Mouse (Mus musculus) thymus, adult 2 months (tissue): ENCODE measurements around the gene Pdgfb. TPM values are rescaled to one million over a fixed set of nuclear protein-coding genes. Genes with fewer than 3 reads are reported as not detected.

Experiments used
- DNase-seq: peaks from one replicate; pipeline ENCODE4 v3.0.0; 2021
- H3K27ac ChIP-seq: fragments of 200-500 bp; 2 replicates; pipeline ENCODE4 v1.5.1; 2012; ENCODE audit warnings: low read length, control low read depth; ENCODE audit not compliant: control insufficient read depth, insufficient read depth
- H3K27me3 ChIP-seq: fragments of 200-500 bp; 2 replicates; pipeline ENCODE4 v1.6.1; 2012; ENCODE audit warnings: mild to moderate bottlenecking, low read length, moderate library complexity, mixed read lengths; ENCODE audit not compliant: control insufficient read depth, insufficient read depth
- H3K36me3 ChIP-seq: fragments of 200-500 bp; 2 replicates; pipeline ENCODE4 v1.6.1; 2012; ENCODE audit warnings: mild to moderate bottlenecking, low read length, moderate library complexity; ENCODE audit not compliant: control insufficient read depth, insufficient read depth
- H3K4me1 ChIP-seq: fragments of 200-500 bp; replicated peaks from 2 replicates; pipeline ENCODE4 v1.6.1; 2012; ENCODE audit warnings: low read length; ENCODE audit not compliant: control insufficient read depth, insufficient read depth
- H3K4me3 ChIP-seq: fragments of 200-500 bp; 2 replicates; pipeline ENCODE4 v1.5.1; 2012; ENCODE audit warnings: mild to moderate bottlenecking, low read length, control low read depth, moderate library complexity; ENCODE audit not compliant: control insufficient read depth, insufficient read depth
- CTCF ChIP-seq: fragments of 200-500 bp; IDR thresholded peaks from 2 replicates; pipeline ENCODE4 v1.5.1; 2012; ENCODE audit warnings: mild to moderate bottlenecking, control low read depth, low read length, moderate library complexity, borderline replicate concordance; ENCODE audit not compliant: control insufficient read depth, poor library complexity, insufficient read depth; ENCODE audit errors: extremely low read depth
- POLR2A ChIP-seq: fragments of 200-500 bp; IDR thresholded peaks from 2 replicates; pipeline ENCODE4 v1.6.1; 2012; ENCODE audit warnings: mild to moderate bottlenecking, low read length, control low read depth, moderate library complexity; ENCODE audit not compliant: control insufficient read depth, poor library complexity, insufficient read depth; ENCODE audit errors: extremely low read depth
- WGBS: fragments of 180-500 bp; shearing (Covaris S2); methylation state at CpG from one replicate; pipeline ENCODE4 v1.1.7; 2018; 5-methylcytosine and 5-hydroxymethylcytosine counted together
- polyA plus RNA-seq: library from polyadenylated mRNA; depleted of rRNA; stranded (reverse); fragments of >200 nt; gene quantifications from 2 replicates; pipeline ENCODE4 v1.2.3, GENCODE M21; 2012

Gene Pdgfb
- polyA plus RNA-seq, 1 experiment = 11.6 TPM

DNA sequence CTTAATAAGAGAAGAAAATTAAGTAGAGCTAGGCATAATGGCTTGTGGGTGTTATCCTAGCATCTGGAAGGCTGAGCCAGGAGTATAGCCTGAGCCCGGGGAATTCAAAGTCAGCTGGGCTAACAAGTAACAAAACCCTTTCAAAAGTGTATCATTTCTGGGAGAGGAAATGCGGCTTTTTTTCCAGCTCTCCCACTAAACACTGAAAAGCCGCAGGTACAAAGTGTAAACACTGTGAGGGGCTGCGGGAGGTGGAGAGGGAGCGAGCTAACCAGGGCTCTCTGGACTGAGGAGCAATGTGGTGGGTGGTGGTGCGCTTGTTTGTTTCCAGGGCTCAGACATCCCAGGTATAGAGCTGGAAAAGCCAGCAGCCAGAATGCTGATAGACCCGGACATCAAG is 50.4 kb downstream of the Pdgfb start:
- TF ChIP-seq CTCF (no peak), POLR2A (no peak)
- 95% methylated on average over 7 of the region's 7 CpGs for WGBS

DNA sequence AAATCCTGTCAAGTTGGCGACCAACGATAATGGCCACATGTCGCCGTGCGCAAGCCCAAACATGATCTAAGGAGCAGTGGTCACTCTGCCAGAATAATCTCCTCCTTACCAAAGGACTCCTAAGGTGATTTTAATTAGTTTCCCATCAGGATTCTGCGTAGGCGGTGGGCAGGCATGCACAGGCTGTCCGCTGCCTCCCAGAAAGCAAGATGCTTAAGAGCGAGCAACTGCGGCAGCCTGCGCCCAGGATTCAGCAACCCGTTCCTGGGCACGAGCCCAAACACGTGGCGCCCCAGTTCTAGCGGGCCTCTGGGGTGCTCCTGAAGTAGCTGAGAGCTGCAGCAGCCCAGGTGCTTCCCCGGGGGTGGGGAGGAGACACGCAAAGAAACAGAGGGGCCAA is 52.1 kb downstream of the Pdgfb start:
- no peak for TF ChIP-seq POLR2A
- TF ChIP-seq CTCF = no peak
- no peak overlapping the region for H3K4me3 ChIP-seq
- DNase-seq = no peak
- 88% methylated on average over 18 of the region's 18 CpGs for WGBS
- H3K36me3 ChIP-seq = no peaks in the 10 kb centered on the region
- peaks cover 17% of the 10 kb centered on the region for H3K4me1 ChIP-seq
- H3K27me3 ChIP-seq = no peaks in the 10 kb centered on the region; the same call in 1 of the 2 replicates
- H3K27ac ChIP-seq = no peak overlapping the region

More for the DNA sequence above, 50.4 kb downstream of the Pdgfb start:
- no peak for DNase-seq
- Histone ChIP-seq H3K27me3 (no peaks in the 10 kb centered on the region), H3K4me1 (peaks cover 7% of the 10 kb centered on the region; the same call in 1 of the 2 replicates), H3K27ac (no peak overlapping the region), H3K4me3 (no peak overlapping the region), H3K36me3 (no peaks in the 10 kb centered on the region)

DNA sequence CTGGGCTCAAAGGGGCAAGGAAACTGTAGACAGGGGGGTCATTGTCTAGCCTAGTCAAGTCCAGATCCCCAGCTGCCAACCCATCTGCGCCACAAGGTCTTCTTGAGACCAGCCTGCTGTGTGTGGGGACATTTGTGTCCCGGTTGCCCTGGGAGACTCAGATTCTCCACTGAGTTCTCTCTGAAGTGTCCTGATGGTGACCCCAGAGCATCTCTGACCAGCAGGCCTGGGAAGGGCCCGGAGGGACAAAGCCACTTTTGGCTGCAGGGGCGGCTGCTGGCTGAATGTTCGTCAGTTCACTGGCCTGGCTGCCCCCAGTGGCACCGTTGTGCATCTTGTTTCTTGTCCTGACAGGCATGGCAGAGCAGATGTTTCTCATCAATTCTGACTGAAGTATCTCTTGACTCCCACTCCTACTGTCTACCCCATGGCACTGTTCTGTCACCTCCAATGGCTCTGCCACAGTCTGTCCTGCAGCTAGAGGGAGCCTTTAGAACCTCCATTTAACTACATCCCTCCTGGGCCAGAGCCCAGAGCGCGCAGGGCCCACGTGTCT is 53.3 kb downstream of the Pdgfb start:
- Histone ChIP-seq H3K27me3 (no peaks in the 10 kb centered on the region; the same call in 1 of the 2 replicates), H3K27ac (no peak overlapping the region), H3K4me3 (no peak overlapping the region), H3K4me1 (peaks cover 22% of the 10 kb centered on the region), H3K36me3 (no peaks in the 10 kb centered on the region)
- 90% methylated on average over 9 of the region's 9 CpGs for WGBS
- DNase-seq = no peak
- TF ChIP-seq POLR2A = no peak
- no peak for TF ChIP-seq CTCF

DNA sequence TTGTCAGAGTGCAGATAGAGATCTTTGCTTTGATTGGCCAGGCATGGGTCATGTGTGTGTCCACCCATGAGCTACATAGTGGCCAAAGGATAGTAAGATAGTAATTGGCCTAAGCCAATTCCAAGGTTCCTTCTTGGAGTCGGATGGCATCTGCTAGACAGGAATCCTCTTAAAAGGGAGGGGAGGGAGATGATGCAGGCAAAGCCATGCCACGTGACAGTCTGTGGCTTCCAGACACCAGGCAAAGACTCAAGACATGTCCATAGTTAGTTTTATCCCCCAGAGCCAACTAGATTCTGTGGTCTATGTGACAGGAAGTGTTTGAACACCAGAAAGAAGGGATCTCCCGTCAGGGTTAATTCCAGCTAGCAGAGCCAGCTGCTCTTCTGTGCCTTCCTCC is 56.4 kb downstream of the Pdgfb start:
- Histone ChIP-seq H3K36me3 (no peaks in the 10 kb centered on the region), H3K4me3 (no peak overlapping the region), H3K4me1 (peaks cover 23% of the 10 kb centered on the region), H3K27ac (no peak overlapping the region), H3K27me3 (no peaks in the 10 kb centered on the region; the same call in 1 of the 2 replicates)
- 7% methylated on average over 3 of the region's 3 CpGs for WGBS
- TF ChIP-seq POLR2A = no peak
- TF ChIP-seq CTCF = no peak
- DNase-seq = no peak

DNA sequence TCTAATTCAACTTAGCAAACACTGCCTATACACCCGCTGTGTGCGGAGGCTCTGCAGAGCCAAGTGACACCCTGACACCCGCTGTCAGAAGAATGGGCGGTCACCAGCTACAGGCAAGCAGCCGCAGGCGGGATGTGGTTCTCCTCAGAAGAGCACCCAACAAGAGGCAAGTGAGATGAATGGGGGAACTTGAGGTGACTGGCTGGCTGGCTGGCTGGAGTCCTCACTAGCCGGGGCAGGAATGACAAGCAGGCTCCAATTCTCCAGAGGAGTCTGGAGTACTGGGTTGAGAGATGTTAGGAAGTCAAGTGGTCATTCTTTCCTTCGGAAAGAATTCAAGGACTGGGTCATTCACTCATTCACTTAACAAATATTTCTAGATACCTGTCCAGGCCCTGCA is 58.2 kb downstream of the Pdgfb start:
- peak; percentile 65 for DNase-seq
- H3K27me3 ChIP-seq = no peaks in the 10 kb centered on the region; the same call in 1 of the 2 replicates
- peaks cover 16% of the 10 kb centered on the region for H3K4me1 ChIP-seq
- 22% methylated on average over 8 of the region's 8 CpGs for WGBS
- no peaks in the 10 kb centered on the region for H3K36me3 ChIP-seq
- TF ChIP-seq POLR2A (no peak), CTCF (no peak)
- no peak overlapping the region for H3K4me3 ChIP-seq
- no peak overlapping the region for H3K27ac ChIP-seq

DNA sequence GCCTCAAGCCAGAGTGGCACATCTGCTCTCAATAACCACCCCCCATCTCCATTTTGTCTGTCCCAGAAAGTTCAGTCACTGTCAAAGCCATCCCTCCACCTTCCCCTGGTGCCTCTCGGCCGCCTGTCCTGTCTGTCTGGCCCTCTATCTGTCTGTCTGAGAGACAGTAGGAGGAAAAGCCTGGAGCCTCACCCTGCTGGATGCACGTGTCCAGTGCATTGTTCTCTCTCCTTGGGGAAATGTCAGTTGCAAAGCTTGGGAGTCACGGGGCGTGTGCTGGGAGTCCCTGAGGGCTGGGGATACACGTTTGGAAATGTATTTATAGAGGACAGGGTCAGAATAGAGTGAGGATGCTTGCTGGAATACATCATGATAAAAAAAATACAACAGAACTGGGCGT is 61.3 kb downstream of the Pdgfb start:
- Histone ChIP-seq H3K27me3 (no peaks in the 10 kb centered on the region; the same call in 1 of the 2 replicates), H3K4me1 (peaks cover 27% of the 10 kb centered on the region), H3K27ac (no peak overlapping the region), H3K4me3 (no peak overlapping the region), H3K36me3 (no peaks in the 10 kb centered on the region)
- 91% methylated on average over 7 of the region's 7 CpGs for whole genome bisulfite sequencing
- DNase-seq = no peak
- TF ChIP-seq POLR2A (no peak), CTCF (no peak)
